19 mouse cellular contexts compared by ENCODE assay signal in genomic region chr11:119741401-119741800, GRCm38 (mm10).
DNase-seq lines count a peak whose midpoint lies in the region; TF ChIP-seq lines count a peak whose summit lies in the region.
"Had no signal": no experiment of that assay in that cellular context is flagged by ENCODE, and none has a peak within 500 bp of the region (broad histone marks: within the 10 kb centered on the region; RNA-seq: fewer than 3 reads in every experiment).

No protein-coding gene starts in this region.

- no peak for TF ChIP-seq CTCF in kidney, adult 2 months (conservative IDR thresholded peaks at IDR 0.05; ENCODE audit: insufficient read depth, insufficient read length, low read depth, low read length)
- TF ChIP-seq CTCF in layer of hippocampus, adult 2 months (conservative IDR thresholded peaks at IDR 0.05): no peak

- no peaks in the 10 kb centered on the region for H3K4me1 ChIP-seq in kidney, adult 2 months (ENCODE audit: control insufficient read depth, insufficient read depth, low read length)

- 63% methylated on average over 1 of the region's 1 CpGs for whole genome bisulfite sequencing in kidney, adult 2 months

- H3K4me3 ChIP-seq in kidney, adult 2 months (ENCODE audit: insufficient read depth, low read depth, low read length): no peak overlapping the region
- H3K4me3 ChIP-seq in layer of hippocampus, adult 2 months: no peak overlapping the region
- H3K4me3 ChIP-seq: forebrain, embryonic 10.5 days; forebrain, embryonic 13.5 days; gastrocnemius, adult 2 months; hindbrain, embryonic 12.5 days; hindbrain, embryonic 15.5 days had no signal

- no peaks in the 10 kb centered on the region for H3K27me3 ChIP-seq in kidney, adult 2 months (replicated peaks; ENCODE audit: control insufficient read depth, insufficient read depth, low read length)
- H3K27me3 ChIP-seq: forebrain, embryonic 13.5 days; hindbrain, embryonic 12.5 days; hindbrain, embryonic 15.5 days had no signal

- H3K36me3 ChIP-seq in kidney, adult 2 months (ENCODE audit: control insufficient read depth, insufficient read depth, low read length): no peaks in the 10 kb centered on the region
- H3K36me3 ChIP-seq: hindbrain, embryonic 12.5 days; hindbrain, embryonic 15.5 days had no signal

- no peak for TF ChIP-seq POLR2A in kidney, adult 2 months (IDR thresholded peaks at IDR 0.05; ENCODE audit: low read depth, low read length)

- peak; percentile 68 for DNase-seq in kidney, adult 2 months
- no peak for DNase-seq in kidney, postnatal 4 days
- DNase-seq in layer of hippocampus, adult 2 months (ENCODE audit: low spot score in 2 of 2): no peak
- no peak for DNase-seq in layer of hippocampus, postnatal 10 days (ENCODE audit: low spot score in 2 of 2)
- DNase-seq in kidney, postnatal 25 days: peak; percentile 48 to 66
- peak; percentile 42 for DNase-seq in yolk sac, embryonic 10.5 days (ENCODE audit: low spot score)
- no peak for DNase-seq in gastrocnemius, adult 18-20 months (ENCODE audit: low spot score)
- DNase-seq: adrenal gland, adult 2 months; adrenal gland, postnatal 14 days; cerebellum, adult 11 months; cerebellum, adult 2 months; cerebellum, postnatal 10 days; gastrocnemius, adult 2 months; gastrocnemius, postnatal 14 days; heart, adult 11 months had no signal

- no peak overlapping the region for H3K27ac ChIP-seq in kidney, adult 2 months (ENCODE audit: insufficient read depth, low read depth, low read length)
- H3K27ac ChIP-seq in layer of hippocampus, adult 2 months: peak overlapping the region; percentile 91; the same call in 1 of the 2 replicates
- H3K27ac ChIP-seq: forebrain, embryonic 10.5 days; forebrain, embryonic 13.5 days; gastrocnemius, adult 2 months; hindbrain, embryonic 12.5 days; hindbrain, embryonic 15.5 days had no signal

Comparison
In these comparisons a context has a peak if more than half of its experiments do, and no peak if none do; other contexts are left out.
1. DNase-seq: peak in kidney, adult 2 months (single experiment), kidney, postnatal 25 days (2 of 2) and yolk sac, embryonic 10.5 days (single experiment); none in kidney, postnatal 4 days (0 of 2), layer of hippocampus, adult 2 months (0 of 2), layer of hippocampus, postnatal 10 days (0 of 2) and gastrocnemius, adult 18-20 months (single experiment).